Mouse (Mus musculus): ENCODE measurements around the gene Olfr1513. TPM values are rescaled to one million over a fixed set of nuclear protein-coding genes. Genes with fewer than 3 reads are reported as not detected.
"Not testable (repeated sequence)": the region's sequence is repeated elsewhere in the genome, so short reads cannot be mapped to it uniquely, and the experiment has no call there.

The Olfr1513 gene
- polyA plus RNA-seq, 1 experiment from 2014 or later: not detected

DNA sequence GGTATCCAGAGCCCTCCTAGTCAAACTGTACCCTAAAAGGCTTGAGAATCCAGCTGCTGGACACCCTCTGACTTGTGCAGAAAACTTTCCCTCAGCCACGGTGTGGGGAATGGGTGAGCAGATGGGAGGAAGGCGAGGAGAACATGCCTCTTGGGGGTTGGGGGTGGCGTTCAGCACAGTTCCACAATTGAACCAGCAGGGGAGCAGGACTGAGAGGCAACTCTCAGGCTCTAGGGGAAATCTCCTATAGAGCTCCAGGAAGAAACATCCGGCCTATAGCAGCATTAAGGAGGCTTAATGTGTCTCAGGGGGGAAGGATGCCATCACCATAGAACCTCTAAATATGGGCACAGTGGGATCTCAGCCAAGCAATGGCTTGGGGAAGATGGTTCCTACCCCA, 30.3 kb downstream of the Olfr1513 start:
- no peaks in the 10 kb centered on the region; the same call in 1 of the 2 replicates for H3K4me1 ChIP-seq
- WGBS (ENCODE audit: insufficient replicate concordance): 14% methylated on average over 4 of the region's 4 CpGs
- no peak overlapping the region for H3K4me2 ChIP-seq
- ATAC-seq: no peak
- no peak overlapping the region for H3K9ac ChIP-seq
- no peak overlapping the region for H3K4me3 ChIP-seq
- H3K27ac ChIP-seq: no peak overlapping the region
- peaks cover 87% of the 10 kb centered on the region for H3K27me3 ChIP-seq (replicated peaks)
- no peaks in the 10 kb centered on the region for H3K36me3 ChIP-seq
- no peaks in the 10 kb centered on the region for H3K9me3 ChIP-seq (replicated peaks)

DNA sequence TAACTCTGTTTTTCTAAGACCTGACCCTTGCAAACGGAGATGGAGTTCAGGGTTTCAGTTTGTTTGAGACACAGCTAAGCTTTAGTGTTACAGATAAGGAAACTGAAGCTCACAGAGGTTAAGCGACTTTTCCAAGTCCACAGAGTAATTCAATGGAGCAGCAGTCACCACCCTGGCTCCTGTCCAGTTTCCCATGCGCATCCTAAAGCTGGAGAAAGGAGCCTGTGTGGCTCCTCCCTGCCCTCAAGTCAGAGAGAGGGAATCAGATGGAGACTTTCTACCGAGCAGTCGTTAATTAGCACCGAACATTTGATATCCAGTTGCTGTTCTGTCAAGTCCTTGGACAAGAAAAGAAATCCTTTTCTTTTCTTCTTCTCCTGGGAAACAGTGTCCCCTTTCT, 36.8 kb downstream of the Olfr1513 start:
- no peak for ATAC-seq
- WGBS (ENCODE audit: insufficient replicate concordance): 58% methylated on average over 6 of the region's 6 CpGs

DNA sequence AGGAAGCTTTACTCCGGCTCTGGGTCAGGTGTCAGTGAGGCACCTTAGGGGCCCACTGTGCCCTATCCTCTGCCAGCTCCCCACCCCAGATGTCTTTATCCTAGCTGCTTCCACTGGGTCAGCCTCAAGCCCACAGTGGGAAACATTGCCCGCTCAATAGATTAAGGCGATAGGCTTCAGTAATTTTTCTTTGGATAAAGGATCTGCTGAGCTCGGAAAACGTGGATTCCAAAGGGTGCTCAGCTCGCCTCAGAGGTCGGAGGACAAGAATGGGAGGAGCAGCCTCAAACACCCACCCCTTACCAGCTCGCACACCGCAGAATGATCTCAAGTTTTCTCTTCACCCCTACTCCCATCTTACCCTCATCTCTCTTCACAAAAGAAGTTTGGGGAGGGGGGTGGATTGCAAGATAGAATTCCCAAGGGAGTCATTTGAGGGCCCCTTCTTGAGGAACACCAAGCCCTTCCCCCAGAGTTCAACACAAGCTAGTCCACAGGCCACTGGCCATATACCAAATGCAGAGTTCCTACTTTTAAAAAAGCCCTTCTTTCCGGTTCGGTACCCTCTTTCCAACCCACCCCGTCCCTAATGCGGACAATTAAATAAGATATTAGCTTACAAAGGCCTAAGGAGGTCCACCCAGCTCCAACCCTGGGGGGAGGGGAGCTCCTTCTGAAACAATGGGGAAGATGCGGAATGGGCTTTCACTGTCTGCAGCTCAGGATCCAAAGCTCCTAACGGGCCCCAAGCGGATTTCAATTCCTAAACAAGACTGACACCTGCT, 39.6 kb downstream of the Olfr1513 start:
- Histone ChIP-seq H3K4me1 (peaks cover 20% of the 10 kb centered on the region), H3K27me3 (replicated peaks) (peaks cover 69% of the 10 kb centered on the region), H3K4me3 (peak overlapping the region; percentile 61), H3K4me2 (peak overlapping the region; percentile 74), H3K36me3 (peaks cover 21% of the 10 kb centered on the region), H3K9me3 (replicated peaks) (no peaks in the 10 kb centered on the region), H3K9ac (peak overlapping the region; percentile 55; the same call in 1 of the 2 replicates), H3K27ac (no peak overlapping the region)
- whole genome bisulfite sequencing (ENCODE audit: insufficient replicate concordance): 13% methylated on average over 16 of the region's 16 CpGs
- peak; percentile 56 for ATAC-seq

More for the DNA sequence above, 36.8 kb downstream of the Olfr1513 start:
- Histone ChIP-seq H3K9me3 (replicated peaks) (no peaks in the 10 kb centered on the region), H3K9ac (no peak overlapping the region), H3K4me1 (peaks cover 20% of the 10 kb centered on the region), H3K4me2 (no peak overlapping the region), H3K4me3 (no peak overlapping the region), H3K27me3 (replicated peaks) (peaks cover 70% of the 10 kb centered on the region), H3K36me3 (peaks cover under 1% of the 10 kb centered on the region; the same call in 1 of the 2 replicates), H3K27ac (no peak overlapping the region)

DNA sequence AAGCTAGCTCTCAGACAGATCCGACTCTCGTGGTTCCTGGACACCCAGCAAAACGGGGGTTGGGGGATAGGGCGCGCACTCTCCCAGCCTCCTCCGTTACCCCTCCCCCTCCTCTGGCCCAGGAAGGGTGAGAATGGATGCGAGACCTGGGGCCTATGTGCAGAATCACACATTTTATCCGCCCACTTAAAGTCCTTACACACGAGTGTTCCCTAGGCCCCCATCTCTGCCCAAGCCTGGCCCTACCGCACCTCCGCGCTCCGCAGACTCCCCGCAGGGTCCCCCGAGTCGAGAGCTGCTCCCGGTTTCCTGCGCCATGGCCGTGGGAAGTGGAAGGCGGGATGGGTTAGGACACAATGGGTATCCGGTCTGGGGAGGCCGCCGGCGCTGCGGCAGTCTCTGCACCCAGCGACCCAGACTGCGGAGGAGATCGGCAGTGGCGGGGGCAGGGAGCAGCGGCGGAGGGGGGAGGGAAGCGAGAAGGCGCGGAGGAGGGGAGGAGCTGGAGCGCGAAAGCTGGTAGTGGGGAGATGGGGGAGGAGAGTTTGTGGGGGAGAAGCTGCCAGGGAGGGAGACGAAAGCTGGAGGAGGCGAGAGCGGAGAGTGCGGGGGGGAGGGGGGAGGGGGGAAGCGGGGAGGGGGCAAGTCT, 40.3 kb downstream of the Olfr1513 start:
- peak; percentile 53 for ATAC-seq
- H3K36me3 ChIP-seq: peaks cover 24% of the 10 kb centered on the region
- peak overlapping the region; percentile 55 for H3K9ac ChIP-seq
- H3K27ac ChIP-seq: peak overlapping the region; percentile 4; the same call in 1 of the 2 replicates
- H3K27me3 ChIP-seq (replicated peaks): peaks cover 62% of the 10 kb centered on the region
- H3K4me3 ChIP-seq: peak overlapping the region; percentile 61
- H3K4me1 ChIP-seq: peaks cover 20% of the 10 kb centered on the region
- under 1% methylated on average over 35 of the region's 41 CpGs for WGBS (ENCODE audit: insufficient replicate concordance)
- H3K4me2 ChIP-seq: peak overlapping the region; percentile 74
- H3K9me3 ChIP-seq (replicated peaks): no peaks in the 10 kb centered on the region

DNA sequence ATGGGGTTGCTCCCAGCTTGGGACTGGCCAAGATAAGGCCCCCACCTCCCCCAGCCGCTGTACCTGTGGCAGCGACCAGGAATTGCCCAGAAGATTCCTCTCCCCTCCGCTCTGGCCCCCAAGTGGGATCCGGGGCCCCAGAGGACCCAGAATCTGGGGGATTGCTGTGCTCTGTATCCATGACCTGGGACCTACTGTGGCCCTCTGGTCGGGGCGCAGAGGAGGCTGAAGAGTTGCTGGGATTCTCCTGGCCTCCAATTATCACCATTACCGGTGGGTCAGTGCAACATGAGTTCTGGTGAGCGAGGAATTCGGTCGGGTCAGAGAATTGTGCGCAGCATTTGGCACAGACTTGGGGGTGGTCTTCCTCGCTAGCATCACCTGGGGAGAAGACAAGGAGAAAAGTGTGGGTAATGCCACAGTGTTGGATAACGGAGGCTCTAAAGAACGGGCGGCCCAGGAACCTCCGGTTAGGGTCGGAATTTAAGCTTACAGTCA, 40.9 kb downstream of the Olfr1513 start:
- no peak overlapping the region for H3K27ac ChIP-seq
- H3K4me1 ChIP-seq: peaks cover 20% of the 10 kb centered on the region
- H3K36me3 ChIP-seq: peaks cover 29% of the 10 kb centered on the region
- peak; percentile 4; the same call in 1 of the 2 replicates for ATAC-seq
- WGBS (ENCODE audit: insufficient replicate concordance): 8% methylated on average over 17 of the region's 17 CpGs
- H3K9me3 ChIP-seq (replicated peaks): no peaks in the 10 kb centered on the region
- H3K4me3 ChIP-seq: peak overlapping the region; percentile 61
- H3K9ac ChIP-seq: peak overlapping the region; percentile 55
- peak overlapping the region; percentile 74 for H3K4me2 ChIP-seq
- H3K27me3 ChIP-seq (replicated peaks): peaks cover 62% of the 10 kb centered on the region

DNA sequence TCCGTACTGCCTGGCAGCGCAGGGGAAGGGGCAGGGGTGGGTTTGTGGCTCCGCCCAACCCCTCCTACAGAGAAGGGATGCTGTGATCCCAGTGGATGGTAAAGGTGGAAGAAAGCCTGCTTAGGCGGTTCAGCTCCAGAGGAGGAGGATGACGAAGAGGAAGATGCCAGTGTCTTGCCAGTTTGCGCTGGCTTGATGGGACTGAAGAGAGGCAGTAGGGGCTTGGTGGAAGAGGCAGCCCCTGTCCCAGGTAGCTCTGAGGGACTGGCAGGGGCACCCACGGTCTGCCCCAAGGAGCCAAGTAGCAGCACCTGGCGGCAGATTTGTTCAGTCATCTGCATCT, 41.4 kb downstream of the Olfr1513 start:
- no peak for ATAC-seq
- WGBS (ENCODE audit: insufficient replicate concordance): 39% methylated on average over 8 of the region's 8 CpGs

DNA sequence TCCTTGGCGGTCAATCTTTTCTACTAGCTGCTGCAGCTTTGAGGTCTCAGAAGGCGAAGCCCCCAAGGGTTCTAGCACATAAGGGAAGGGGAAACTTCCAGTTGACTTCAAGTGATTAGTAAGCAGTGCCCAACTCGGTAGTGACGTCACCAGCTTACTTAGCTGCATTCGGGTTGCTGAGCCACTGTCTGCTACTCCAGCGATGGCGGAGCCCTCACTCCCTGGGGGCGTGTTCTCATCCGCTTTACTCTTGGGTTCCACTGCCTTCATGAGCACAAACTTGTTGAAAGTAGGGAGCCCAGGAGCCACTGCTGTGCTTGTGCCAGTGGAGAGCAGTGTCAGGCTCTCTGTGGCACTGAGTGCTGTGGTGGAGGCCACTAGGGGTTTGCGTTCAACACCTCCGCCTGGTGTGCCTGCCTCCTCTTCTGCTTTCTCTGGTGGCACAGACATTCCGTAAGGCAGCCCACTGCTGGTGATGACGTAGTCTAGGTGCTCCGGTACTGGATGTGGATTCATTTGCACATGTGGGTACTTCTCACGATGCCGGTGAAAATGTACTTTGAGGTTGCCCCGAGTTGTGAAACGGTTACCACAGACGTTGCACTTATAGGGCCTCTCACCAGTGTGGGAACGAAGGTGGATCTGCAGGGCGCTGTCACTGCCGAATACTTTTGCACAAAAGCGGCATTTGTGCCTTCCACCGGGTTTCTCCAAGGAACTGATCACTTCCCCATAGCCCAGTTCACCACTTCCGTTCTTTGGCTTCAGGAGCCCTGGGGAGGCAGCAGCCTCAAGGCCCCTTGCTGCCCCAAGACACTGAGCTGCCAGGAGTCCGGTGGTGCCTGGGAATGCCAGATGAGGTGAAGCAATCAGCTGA, 42.0 kb downstream of the Olfr1513 start:
- no peak for ATAC-seq
- Histone ChIP-seq H3K27me3 (replicated peaks) (peaks cover 56% of the 10 kb centered on the region), H3K36me3 (peaks cover 30% of the 10 kb centered on the region), H3K27ac (no peak overlapping the region), H3K9ac (no peak overlapping the region), H3K4me2 (peak overlapping the region; percentile 74), H3K9me3 (replicated peaks) (no peaks in the 10 kb centered on the region), H3K4me3 (no peak overlapping the region), H3K4me1 (peaks cover 20% of the 10 kb centered on the region)
- 54% methylated on average over 26 of the region's 26 CpGs for WGBS (ENCODE audit: insufficient replicate concordance)

More for the DNA sequence above, 41.4 kb downstream of the Olfr1513 start:
- Histone ChIP-seq H3K4me3 (0 out of 2 replicates have a peak overlapping the region, but pooled peaks have one; percentile 61), H3K27me3 (replicated peaks) (peaks cover 62% of the 10 kb centered on the region), H3K27ac (no peak overlapping the region), H3K4me1 (peaks cover 20% of the 10 kb centered on the region), H3K9me3 (replicated peaks) (no peaks in the 10 kb centered on the region), H3K36me3 (peaks cover 30% of the 10 kb centered on the region), H3K4me2 (peak overlapping the region; percentile 74), H3K9ac (no peak overlapping the region)

DNA sequence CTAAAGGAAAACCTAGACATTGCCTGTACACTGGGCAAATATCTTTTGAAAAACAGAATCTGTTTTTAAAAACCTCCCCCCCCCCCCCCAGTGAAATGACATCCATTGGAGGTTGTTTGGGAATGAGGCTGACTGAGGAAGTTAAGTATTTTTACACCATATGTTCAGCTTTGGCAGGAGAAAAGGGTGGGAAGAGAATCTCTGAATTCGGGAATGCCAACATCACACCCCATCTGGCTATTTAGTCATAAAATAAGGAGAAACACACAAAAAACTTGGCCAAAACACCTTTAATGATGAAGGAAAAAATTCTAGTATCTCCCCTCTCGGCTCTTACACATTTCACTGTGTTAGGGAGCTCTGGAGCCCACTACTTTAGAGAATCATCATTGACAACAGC, 45.3 kb downstream of the Olfr1513 start:
- 72% methylated on average over 2 of the region's 2 CpGs for WGBS (ENCODE audit: insufficient replicate concordance)

DNA sequence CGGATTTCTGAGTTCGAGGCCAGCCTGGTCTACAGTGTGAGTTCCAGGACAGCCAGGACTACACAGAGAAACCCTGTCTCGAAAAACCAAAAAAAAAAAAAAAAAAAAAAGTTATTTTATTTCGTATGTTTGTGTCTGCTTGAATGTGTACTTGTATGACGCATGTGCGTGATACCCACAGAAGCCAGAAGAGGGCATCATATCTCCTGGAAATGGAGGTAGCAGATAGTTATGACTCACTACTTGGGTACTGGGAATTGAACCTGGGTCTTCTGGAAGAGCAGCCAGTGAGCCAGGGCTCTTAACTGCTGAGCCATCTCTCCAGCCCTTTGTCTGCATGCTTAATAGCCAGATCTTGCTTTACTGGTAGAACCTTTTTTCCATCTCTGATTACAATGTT, 45.9 kb downstream of the Olfr1513 start:
- not testable (repeated sequence) for H3K9ac ChIP-seq; H3K9me3 ChIP-seq (replicated peaks); ATAC-seq; H3K4me2 ChIP-seq; H3K27ac ChIP-seq; H3K4me3 ChIP-seq
- H3K27me3 ChIP-seq (replicated peaks): peaks cover 30% of the 10 kb centered on the region
- WGBS (ENCODE audit: insufficient replicate concordance): 81% methylated on average over 6 of the region's 6 CpGs
- H3K4me1 ChIP-seq: peaks cover 43% of the 10 kb centered on the region
- peaks cover 30% of the 10 kb centered on the region for H3K36me3 ChIP-seq

More for the DNA sequence above, 45.3 kb downstream of the Olfr1513 start:
- Histone ChIP-seq H3K36me3 (peaks cover 30% of the 10 kb centered on the region), H3K9me3 (replicated peaks) (no peaks in the 10 kb centered on the region), H3K4me1 (peaks cover 42% of the 10 kb centered on the region), H3K4me2 (no peak overlapping the region), H3K27ac (no peak overlapping the region), H3K27me3 (replicated peaks) (peaks cover 36% of the 10 kb centered on the region), H3K9ac (no peak overlapping the region), H3K4me3 (no peak overlapping the region)
- ATAC-seq: no peak

DNA sequence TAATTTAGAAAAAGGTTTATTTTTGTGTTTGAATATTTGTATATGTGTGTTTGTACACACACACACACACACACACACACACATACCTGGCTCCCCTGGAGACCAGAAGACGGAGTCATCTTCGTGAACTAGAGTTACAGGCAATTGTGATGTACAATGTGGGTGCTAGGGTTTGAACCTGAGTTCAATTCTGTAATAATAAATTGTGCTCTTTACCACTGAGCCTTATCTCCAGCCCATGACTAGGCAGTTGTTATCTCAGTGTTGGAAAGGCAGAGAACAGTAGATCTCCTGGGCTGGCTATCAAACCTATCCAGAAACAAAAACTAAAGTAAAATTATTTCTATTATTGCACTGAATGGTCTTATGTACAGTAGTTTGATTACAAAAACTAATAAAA, 50.1 kb downstream of the Olfr1513 start:
- H3K27ac ChIP-seq: peak overlapping the region; percentile 92
- peaks cover 45% of the 10 kb centered on the region for H3K4me1 ChIP-seq
- H3K36me3 ChIP-seq: peaks cover 8% of the 10 kb centered on the region; the same call in 1 of the 2 replicates
- no peaks in the 10 kb centered on the region for H3K27me3 ChIP-seq (replicated peaks)
- H3K9ac ChIP-seq: no peak overlapping the region
- H3K4me2 ChIP-seq: peak overlapping the region; percentile 71
- 77% methylated on average over 2 of the region's 2 CpGs for WGBS (ENCODE audit: insufficient replicate concordance)
- H3K9me3 ChIP-seq (replicated peaks): no peaks in the 10 kb centered on the region
- ATAC-seq: peak; percentile 55
- H3K4me3 ChIP-seq: no peak overlapping the region; the same call in 1 of the 2 replicates

DNA sequence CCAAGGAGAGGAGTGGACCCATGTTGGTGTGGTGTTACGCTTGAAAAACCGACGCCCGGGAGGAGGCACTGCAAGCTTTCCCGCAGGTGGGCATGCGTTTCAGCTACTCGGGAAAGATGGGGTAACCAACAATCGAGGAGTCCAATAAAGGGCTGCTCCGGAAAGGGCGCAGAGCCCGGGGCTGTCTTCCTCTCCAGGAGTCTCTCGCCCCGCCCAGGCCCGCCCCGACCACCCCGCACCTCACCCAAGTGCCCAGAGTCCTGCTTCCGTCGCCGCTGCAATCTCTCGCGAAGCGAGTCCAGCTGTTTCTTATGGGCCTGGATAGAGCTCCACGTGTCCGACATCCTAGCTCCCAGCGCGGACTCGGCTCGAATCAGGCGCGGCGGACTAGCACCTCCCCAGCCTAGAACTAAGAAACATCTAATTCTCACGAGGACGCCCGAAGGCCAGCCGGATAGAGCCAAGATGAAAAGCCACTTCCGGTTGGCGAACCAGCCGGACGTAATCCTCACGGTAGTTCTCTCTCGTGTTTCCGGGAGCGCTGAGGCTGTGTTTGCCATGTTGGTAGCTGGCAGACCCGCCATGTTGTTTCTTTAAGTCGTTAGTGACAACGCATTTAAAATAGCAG, 51.5 kb downstream of the Olfr1513 start, which contains the start of gene Mettl3:
TSS of gene Mettl3 (minus strand) at position 485 of the 628 bp plus-strand sequence.
- H3K4me1 ChIP-seq: peaks cover 45% of the 10 kb centered on the region
- H3K36me3 ChIP-seq: peaks cover 8% of the 10 kb centered on the region
- H3K9me3 ChIP-seq (replicated peaks): no peaks in the 10 kb centered on the region
- H3K4me2 ChIP-seq: peak within 1 kb of the TSS; percentile 71
- peak; percentile 91 for ATAC-seq
- H3K27me3 ChIP-seq (replicated peaks): no peaks in the 10 kb centered on the region
- WGBS (ENCODE audit: insufficient replicate concordance): under 1% methylated on average over 46 of the region's 46 CpGs
- H3K4me3 ChIP-seq: peak within 1 kb of the TSS; percentile 79
- peak within 1 kb of the TSS; percentile 76 for H3K9ac ChIP-seq
- H3K27ac ChIP-seq: peak within 1 kb of the TSS; percentile 92
